Mouse (Mus musculus) kidney, postnatal 4 days (tissue): ENCODE data around the gene Glmp.
"Not testable (repeated sequence)": the region's sequence is repeated elsewhere in the genome, so short reads cannot be mapped to it uniquely, and the experiment has no call there.

ENCODE experiments used
- DNase-seq, 2 experiments: peaks; one replicate each; pipeline ENCODE4 v3.0.0; 2021; ENCODE audit warnings: mixed read lengths in 2 of 2

The Glmp gene

DNA sequence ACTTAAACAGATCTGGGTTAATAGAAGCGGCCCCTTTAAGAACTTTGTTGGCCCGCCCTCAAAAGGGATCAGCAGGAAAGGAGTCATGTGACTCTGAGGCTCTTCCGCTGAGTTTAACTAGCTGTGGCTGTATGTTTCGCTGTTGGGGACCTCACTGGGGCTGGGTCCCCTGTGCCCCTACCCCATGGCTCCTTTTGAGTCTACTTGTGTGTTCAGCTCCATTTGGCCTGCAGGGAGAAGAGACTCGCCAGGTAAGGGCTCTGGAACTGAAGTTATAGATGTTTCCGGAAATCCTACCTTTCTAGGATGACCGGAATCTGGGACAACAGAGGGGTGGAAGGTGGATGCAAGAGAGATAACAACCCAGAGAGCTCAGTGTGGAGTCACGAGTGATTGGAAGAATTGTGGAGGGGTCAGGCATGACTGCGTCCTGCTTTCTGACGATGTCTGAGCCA, at the start of gene Glmp:
Gene Glmp, plus strand, starts transcription at position 73 of the 455 bp plus-strand sequence.
- DNase-seq, result peak; percentile 68 to 78

DNA sequence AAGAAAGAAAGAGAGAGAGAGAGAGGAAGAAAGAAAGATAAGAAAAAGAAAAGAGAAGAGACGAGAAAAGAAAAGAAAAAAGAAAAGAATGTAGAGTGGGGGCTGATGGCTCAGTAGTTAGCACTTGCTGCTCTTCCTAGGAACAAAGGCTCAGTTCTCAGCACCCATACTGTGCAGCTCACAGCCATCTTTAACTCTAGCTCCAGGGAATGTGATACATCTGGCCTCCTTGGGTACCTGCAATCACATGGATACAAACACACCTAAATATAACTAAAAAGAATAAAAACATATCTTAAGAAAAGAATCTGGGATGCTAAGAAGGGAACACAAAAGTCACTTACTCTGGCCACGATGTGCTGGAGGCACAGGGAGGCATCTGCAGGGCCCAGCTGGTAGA, 48.7 kb upstream of the Glmp start:
- DNase-seq, result no peak

DNA sequence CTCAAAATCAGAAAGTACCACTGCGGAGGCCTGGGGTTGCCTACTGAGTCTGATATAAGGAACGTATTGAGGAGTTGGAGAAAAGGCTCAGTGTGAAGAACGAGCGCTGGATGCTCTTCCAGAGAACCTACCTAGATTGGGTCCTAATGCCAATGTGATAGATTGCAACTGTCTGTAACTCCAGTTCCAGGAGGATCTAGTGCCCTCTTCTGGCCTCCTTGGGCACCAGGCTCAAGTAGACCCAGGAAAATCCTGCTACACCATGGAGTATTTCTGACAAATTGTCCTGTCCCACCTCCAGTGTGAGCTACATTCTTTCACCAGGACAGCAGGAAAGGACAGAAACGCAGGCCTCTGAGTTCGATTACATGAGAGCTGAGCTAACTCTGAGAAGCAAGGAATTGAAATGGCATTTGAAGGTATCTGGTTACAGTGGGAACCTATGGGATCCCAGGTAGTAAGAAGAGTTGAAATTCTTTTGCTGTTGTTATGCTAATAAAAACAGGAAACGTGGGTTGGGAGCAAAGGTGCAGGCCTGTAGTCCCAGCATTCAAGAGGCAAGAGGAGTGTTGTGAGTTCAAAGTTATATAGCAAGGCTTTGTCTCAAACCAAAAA, 48.2 kb upstream of the Glmp start:
- peak; percentile 50 to 65 for DNase-seq

DNA sequence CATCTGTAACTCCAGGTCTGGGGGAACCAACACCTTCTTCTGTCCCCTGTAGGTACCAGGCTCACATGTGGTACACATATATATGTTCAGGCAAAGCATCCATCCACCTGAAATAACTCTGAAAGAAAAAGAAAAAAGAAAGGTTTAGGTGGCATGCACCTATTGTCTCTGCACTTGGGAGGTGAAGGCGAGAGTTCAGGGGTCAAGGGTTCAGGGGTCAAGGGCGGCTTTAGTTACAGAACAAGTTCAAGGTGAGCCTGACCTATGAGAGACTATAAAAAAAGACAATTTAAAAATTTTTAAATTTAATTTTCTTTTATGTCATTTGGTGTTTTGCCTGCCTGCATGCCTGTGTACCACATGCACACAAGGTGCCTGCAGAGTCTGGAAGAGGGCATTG, 44.8 kb upstream of the Glmp start:
- DNase-seq, result no peak

DNA sequence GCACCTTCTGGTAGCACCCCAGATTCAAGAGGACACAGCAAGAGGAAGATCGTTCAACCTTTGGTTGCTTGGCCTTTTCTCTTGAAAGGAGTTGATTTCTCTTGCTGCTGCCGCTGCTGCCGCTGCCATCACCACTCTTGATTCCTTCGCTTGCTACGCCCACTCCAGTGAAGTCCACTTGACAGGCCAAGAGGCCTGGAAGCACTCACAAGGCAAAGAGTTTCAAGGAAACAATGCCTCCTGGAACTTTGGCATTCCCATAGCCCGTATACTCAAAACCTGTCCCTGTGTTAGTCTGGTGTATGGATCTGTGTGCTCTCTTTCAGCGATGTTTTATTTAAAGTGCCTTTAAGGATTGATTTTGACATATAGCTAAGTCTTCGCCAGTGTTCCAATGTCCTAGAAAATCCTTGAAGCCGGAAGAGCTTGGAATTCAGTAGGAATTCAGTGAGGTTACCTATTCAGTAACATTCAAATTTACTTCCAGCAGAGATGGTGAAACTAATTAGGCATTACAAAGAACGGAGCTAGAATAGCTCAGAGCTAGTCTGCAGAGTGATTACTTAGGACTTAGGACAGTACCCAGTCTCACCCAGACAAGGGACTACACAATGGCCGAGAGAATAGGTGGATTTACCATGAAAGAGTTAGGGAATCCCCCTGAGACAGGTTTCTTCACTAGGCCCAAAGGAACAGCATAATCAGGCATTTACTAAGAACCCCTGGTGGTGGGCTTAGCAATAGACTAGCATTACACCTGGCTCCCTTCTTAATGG, 43.5 kb upstream of the Glmp start:
- not testable (repeated sequence) for DNase-seq

DNA sequence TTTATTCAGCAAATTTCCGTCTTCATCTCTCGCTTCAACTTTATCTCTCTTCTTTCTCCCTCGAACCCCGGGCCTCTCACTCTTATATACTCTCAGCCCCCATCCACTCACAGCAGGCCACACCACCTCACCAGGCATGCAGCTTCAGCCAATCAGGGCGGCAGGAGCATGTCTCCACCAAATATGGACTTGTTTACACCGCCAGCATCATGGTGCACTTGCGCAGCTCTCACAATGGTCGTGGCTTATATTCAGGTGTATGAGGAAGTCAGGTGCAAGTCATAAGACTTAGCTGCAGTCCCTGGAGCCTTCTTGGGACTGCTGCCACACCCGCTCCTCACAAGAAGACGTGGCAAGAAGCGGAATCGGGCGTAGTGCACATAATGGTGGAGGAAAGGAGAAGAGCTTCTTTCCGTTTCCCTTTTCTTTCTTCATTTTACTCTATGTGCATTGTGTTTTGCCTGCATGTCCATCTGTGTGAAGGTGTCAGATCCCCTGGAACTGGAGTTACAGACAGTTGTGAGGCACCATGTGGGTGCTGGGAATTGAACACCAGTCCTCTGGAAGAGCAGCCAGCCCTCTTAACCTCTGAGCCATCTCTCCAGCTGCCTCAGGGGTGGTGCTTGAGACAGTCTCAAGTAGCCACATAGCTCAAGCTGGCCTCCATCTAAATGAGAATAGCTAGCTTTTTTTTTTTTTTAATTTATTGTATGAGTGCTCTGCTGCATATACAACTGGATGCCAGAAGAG, 39.8 kb upstream of the Glmp start:
- DNase-seq, result not testable (repeated sequence)

DNA sequence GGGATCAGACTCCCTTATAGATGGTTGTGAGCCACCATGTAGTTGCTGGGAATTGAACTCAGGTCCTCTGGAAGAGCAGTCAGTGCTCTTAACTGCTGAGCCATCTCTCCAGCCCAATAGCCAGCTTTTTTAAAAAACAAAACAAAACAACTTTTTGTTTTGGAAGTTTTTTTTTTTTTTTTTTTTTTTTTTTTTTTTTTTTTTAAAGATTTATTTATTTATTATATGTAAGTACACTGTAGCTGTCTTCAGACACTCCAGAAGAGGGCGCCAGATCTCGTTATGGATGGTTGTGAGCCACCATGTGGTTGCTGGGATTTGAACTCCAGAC, 39.3 kb upstream of the Glmp start:
- DNase-seq, result not testable (repeated sequence)

DNA sequence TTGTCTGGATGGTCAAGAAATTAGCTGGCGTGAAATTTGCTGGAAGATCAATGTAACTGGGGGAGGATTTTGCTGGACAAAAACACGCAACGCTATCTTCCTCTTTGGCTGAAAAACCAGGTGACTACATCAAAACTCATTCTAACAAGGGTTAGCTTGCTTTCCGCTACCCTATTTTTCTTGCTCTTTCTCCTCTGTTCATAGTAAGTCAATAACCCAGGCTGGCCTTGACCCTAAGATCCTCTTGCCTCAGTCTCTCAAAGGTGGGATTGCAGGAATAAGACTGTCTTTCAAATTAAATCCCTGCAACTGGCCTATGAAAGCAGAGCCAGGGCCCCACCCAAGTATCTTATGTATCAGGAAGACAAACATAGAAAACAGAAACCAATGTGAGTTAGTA, 37.7 kb upstream of the Glmp start, which contains the start of gene Gm38392:
Gene Gm38392, minus strand, starts transcription at position 101 of the 400 bp plus-strand sequence.
- no peak for DNase-seq

DNA sequence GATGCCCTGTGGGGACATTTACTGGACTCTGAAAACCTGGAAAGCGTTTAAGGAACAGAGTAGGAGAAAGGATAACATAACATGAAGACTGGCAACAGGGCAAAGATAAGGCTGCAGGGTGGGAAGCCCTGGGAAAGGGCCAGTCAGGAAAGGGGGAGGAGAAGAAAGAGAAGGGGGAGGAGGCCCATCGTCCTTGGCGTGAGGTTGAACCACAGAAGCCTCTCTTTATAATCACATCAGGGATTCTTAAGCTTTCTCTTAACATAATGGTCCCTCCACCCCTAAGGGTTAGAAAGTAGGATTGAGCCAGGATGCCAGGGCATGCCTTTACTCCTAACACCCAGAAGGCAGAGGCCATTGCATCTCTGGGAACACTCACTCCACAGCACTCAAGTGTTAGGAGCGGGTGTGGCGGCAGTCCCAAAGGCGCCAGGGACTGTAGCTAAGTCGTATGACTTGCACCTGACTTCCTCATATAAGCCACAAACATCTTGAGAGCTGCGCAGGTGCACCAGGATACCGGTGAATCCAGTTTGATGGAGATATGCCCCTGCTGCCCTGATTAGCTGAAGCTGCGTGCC, 36.6 kb upstream of the Glmp start:
- not testable (repeated sequence) for DNase-seq

DNA sequence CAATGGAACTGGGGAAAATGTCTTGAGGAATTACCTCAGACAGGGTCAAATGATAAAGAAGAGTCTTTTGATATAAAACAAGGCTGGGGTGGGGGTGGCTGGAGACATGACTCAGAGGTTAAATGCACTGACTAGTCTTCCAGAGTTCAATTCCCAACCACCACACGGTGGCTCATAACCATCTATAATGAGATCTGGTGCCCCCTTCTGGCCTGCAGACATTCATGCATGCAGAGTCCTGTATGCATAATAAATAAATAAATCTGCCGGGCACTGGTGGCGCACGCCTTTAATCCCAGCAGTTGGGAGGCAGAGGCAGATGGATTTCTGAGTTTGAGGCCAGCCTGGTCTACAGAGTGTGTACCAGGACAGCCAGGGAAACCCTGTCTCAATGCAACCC, 32.9 kb upstream of the Glmp start:
- peak; percentile 37 to 49 for DNase-seq

DNA sequence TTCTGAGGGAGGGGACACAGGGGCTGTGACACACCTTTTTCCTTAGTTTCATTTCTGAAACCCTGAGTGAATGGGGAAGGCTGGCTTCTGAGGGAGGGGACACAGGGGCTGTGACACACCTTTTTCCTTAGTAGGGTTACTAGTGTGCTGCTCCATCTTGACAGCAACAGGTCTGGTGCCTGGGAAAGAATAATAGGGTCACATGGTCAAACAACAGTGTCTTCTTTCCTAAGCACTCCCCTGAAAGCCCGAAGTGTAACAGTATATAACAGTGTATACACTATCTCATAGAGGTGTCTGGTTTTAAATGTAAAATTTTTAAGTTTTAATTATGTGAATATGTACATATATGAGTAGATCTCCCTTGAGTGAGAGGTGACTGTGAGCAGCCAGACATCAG, 29.6 kb upstream of the Glmp start:
- DNase-seq, result not testable (repeated sequence)

DNA sequence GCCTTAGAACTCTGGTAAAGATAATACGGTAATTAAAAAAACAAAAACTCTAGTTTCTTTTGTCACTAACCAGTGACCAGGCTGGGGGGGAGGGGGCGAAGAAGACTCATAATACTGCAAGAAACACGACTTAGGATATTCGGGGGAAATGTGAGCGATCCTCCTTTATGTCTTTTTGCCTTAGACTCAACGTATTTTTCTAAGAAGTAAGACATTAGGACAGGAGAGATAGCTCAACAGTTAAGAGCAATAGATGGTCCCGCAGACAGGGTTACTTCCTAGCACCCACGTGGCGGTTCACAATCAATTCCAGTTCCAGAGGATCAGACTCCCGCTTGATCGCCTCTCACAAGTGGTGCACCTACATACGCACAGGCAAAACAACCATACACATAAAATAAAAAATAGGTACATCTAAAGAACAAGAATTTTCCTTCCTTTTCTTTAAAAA, 28.7 kb upstream of the Glmp start:
- peak in 1 of 2 experiments; percentile 23 for DNase-seq

DNA sequence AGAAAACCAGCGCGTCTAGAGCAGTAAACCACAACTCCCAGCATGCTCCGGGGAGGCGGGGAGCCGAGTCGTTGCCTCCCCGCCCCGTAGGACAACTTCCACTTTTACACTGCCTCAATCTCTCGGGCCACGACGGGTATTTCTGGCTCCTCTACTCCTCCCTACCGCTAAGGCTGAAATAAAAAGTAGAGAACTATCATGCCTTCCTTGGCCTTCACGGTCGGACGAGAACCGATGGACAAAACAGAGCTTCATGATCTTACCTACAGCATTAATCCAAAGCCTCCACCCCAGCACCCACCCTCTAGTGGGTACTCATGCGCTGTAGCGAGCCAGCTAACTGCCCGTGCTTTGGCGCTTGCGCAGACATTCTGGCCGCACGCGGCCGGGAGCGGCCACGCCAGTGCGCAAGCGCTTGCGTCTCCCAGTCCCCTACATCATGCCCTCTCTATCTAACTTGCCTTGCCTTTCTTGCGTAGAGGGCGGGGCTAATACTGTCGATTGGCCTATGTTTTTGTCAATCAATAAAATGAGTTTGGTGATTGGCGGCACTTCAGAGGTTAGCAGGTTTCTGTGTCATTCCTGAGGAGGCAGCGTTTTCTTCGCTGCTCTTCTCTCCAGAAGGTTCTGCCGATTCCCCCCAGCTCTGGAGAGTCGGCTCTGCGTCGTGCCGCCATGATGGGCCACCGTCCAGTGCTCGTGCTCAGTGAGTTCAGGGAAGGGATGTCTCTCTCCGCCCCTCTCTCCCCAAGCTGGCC, 28.1 kb upstream of the Glmp start, which contains the start of the genes Tsacc and Cct3:
Gene Tsacc, minus strand, starts transcription at position 439 of the 758 bp plus-strand sequence.
Gene Cct3, plus strand, starts transcription at position 556 of the 758 bp plus-strand sequence.
- peak; percentile 95 to 97 for DNase-seq

DNA sequence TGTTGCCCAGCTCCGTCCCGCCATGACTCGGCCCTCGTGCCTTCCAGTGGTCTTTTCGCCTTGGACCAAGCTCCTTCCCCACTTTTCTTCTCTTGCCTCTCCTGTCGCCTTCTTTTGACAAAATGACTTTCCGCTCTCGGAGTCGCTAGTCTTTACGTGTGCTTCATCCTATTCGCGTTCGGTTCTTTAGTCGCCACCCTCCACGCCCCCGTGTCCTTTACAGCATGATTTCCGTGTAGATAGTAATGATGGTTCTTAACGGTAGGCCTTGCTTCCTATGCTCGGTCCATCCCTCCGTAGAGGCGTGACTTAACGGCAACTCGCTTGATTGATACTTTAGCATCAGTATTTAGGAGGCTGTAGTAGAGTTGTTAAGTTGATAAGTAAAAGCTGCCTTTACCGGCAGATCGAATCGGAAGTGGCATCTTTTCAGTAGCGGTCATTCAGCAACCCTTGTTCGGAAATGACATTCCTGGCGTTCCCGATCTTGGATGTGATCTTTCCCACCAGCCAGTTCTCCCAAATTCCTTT, 27.4 kb upstream of the Glmp start:
- DNase-seq, result no peak

DNA sequence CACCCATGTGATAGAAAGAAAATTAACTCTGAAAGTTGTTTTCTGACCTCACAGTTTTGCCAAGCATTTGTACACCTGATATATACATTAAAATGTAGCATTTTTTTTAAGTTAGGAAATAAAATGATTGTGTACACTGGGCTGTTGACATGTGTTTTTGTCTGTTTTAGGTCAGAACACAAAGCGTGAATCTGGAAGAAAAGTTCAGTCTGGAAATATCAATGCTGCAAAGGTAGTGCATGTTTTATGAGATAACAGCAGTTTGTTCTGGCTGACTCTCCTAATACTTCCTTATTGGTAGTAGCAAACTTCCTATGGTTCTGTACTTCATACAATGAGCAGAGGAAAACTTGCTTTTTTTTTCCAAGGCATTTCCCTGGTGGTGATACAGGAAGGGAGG, 25.7 kb upstream of the Glmp start:
- no peak for DNase-seq

DNA sequence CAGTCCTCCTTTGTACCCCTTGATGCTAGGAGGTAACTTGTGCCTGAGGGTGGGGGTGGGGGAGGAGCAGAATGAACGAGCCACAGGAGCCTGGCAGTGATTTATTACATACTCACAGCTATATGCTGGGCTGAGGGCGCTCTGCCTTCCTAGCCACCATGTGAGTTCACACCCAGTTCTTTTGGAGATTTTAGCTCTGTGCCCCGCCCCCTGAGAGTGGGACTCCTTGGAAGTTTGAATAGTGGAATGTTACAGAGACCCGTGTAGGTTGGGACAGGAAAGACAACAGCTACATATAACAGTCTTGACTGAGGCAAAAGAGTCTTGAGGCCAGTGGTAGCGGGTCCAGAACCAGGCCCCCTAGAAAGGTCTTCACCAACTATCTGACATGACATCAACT, 4.1 kb downstream of the Glmp start:
- no peak for DNase-seq

DNA sequence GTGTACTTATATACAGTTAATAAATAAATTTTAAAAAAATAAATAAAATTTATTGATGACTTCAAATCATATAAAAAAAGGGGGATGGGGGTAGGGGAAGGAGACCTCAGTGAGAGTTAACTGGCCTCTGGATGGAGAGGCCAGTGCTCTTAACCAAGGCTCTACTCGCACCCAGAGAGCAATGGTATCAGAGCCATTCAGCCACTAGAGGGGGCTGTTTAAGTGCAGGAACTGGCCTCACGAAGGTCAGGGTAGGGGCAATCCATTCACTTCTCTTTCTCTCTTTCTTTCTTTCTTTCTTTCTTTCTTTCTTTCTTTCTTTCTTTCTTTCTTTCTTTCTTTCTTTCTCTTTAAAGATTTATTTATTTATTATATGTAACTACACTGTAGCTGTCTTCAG, 6.5 kb downstream of the Glmp start:
- DNase-seq, result peak; percentile 33 to 55

DNA sequence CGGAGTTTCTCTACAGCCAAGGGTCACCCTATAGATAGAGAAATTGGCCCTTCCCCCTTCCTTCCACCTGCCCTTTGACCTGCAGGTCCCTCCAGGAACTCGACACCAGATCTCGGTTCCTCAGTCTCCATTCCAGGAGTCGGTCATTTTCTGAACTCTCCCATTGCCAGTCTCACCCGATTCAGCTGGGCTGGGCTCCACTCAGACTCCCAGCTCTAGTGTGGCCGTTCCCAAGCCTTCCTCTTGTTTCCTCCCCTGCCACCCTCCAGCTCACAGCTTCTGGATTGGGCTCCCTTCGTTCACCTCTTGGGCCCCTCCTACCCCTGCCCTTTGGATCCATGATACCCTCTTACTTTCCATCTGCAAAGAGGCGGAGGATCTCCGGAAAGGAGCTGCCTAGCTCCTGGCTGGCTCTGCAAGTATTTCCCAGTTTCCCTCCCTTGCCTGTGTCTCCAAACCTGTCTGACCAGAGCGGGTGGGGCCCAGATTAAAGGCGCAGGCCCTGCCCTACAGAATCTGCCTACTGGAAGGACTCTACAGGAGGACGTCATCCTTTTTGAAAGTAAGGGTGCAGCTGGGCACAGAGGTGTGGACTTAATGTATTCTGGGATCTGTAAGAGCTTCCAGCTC, 9.3 kb downstream of the Glmp start:
- peak; percentile 17 to 43 for DNase-seq

DNA sequence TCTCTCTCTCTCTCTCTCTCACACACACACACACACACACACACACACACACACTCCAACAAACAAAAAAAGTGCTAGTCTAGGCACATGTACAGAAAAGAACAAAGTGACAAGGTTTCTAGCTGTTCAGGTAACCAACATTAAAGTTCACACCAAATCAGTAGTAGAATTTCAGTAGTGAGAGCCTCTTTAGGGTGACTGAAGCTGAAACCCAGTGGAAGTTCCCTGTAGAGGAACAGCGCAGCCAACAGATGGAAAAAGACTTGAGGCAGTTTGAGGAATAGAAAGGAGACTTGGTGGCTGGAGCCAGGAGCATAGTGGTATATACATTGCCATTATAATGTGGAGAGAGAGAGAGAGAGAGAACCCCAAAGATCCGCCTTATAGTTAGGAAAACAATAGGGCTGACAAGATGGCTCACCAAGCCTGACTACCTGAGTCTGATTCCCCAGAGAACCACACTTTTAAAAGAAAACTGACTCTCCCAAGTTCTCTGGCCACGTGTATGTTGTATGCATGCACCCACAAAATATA, 10.1 kb downstream of the Glmp start:
- no peak for DNase-seq

DNA sequence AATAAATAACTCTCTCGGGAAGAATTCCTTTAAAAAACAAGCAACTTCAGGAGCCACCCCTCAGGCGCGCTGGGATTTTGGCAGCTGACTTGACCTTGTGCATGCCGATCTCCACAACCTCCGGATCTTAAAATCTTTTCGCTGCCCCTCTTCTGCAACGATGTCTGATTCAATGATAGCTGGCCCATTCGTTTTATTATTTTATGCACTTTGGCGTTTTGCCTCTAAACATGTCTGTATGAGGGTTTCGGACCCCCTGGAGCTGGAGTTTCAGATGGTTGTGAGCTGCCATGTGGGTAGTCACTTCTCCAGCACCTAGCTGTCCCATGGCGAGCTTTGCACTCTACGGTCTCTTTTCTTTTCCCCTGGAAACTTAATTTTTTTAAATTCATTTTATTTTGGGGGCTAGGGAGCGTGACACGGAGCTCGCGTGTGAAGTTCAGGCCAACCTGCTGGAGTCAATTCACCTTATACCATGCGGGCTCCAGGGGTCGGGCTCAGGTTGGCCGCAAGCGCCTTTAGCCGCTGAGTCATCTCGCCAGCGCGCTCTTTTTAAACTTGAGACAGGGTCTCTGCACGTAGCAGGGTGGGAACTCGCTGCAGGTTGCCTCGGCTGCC, 10.7 kb downstream of the Glmp start:
- peak; percentile 30 to 55 for DNase-seq
